Mouse (Mus musculus) brain, embryonic 14.5 days (tissue): ENCODE measurements around the gene Sox30.

Experiments
- CTCF ChIP-seq: fragments of 200-500 bp; IDR thresholded peaks from 2 replicates; pipeline ENCODE4 v1.5.1; 2012; ENCODE audit warnings: inconsistent platforms, mild to moderate bottlenecking, moderate library complexity, borderline replicate concordance; ENCODE audit not compliant: insufficient read depth, insufficient read length; ENCODE audit errors: extremely low read depth
- POLR2A ChIP-seq: fragments of 200-500 bp; IDR thresholded peaks from 2 replicates; pipeline ENCODE4 v1.6.1; 2012; ENCODE audit warnings: mild to moderate bottlenecking, inconsistent platforms, borderline replicate concordance; ENCODE audit not compliant: poor library complexity, insufficient read depth, insufficient read length, severe bottlenecking; ENCODE audit errors: extremely low read depth

DNA sequence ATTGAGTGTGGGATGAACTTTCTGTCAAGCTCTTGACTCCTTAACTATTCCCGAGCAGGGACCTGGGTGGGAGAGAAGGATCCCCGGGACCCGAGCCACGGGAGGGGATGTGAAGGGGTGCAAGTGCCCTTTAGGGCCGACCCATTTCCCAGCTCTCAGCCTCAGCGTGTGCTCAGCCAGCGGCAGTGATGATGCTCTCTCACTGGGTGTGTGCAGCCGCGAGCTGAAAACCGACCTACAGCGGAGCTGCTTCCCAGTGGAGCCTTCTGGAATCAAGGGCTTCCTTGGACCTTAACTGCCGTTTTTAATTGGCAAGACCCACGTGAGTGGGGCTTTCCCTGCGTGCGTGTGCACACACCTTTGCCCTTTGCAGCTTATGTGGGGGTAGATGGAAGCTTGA is 58.8 kb downstream of the Sox30 start:
- TF ChIP-seq POLR2A (no peak), CTCF (no peak)
